Mouse (Mus musculus) left cerebral cortex, adult 18-20 months (tissue): ENCODE results near the gene Tmem30a. TPM values are rescaled to one million over a fixed set of nuclear protein-coding genes. Genes with fewer than 3 reads are reported as not detected.

Experiments used
- total RNA-seq, 2 experiments: library from RNA; stranded (reverse); gene quantifications; 2 replicates each; pipeline ENCODE4 v1.2.3; 2021

Tmem30a gene
- total RNA-seq, 2 experiments from 2014 or later = 282 to 288 TPM

Other genes with a start within 250 kb of the Tmem30a start
- gene Col12a1, start 74.7 kb downstream of the Tmem30a start, total RNA-seq = 1 to 10 TPM; 5.3 to 6.1 TPM
- gene Cox7a2, start 33.6 kb downstream of the Tmem30a start, total RNA-seq = 100 to 1,000 TPM; 384 TPM
- gene Filip1, start 219.3 kb upstream of the Tmem30a start, total RNA-seq = 10 to 100 TPM; 18.2 to 19.9 TPM